Mouse (Mus musculus) heart, postnatal 0 days (tissue): ENCODE results near the gene Gm49392. TPM values are rescaled to one million over a fixed set of nuclear protein-coding genes. Genes with fewer than 3 reads are reported as not detected.

Experiments
- ATAC-seq: fragments of 200-750 bp; cut with Nextera tagmentation; 2 replicates; pipeline ENCODE4 v1.8.0; 2017; ENCODE audit warnings: low read depth, moderate number of reproducible peaks, moderate library complexity; ENCODE audit not compliant: insufficient read depth
- DNase-seq: peaks from one replicate; pipeline ENCODE4 v3.0.0-alpha.2; 2016; ENCODE audit warnings: low spot score
- H3K27ac ChIP-seq: fragments of 300-500 bp; sonication (generic); 2 replicates; pipeline ENCODE4 v1.5.1; 2014; ENCODE audit warnings: low read depth, mild to moderate bottlenecking
- H3K27me3 ChIP-seq: fragments of 300-500 bp; sonication (generic); 2 replicates; pipeline ENCODE4 v1.6.1; 2014; ENCODE audit warnings: low read length, mixed read lengths; ENCODE audit not compliant: control insufficient read depth, insufficient read depth
- H3K36me3 ChIP-seq: fragments of 300-500 bp; sonication (generic); replicated peaks from 2 replicates; pipeline ENCODE4 v1.6.1; 2014; ENCODE audit warnings: low read length, mixed read lengths; ENCODE audit not compliant: control insufficient read depth, insufficient read depth
- H3K4me1 ChIP-seq: fragments of 300-500 bp; sonication (generic); 2 replicates; pipeline ENCODE4 v1.6.1; 2014; ENCODE audit warnings: antibody characterized with exemption; ENCODE audit not compliant: control insufficient read depth, insufficient read depth
- H3K4me2 ChIP-seq: fragments of 300-500 bp; sonication (generic); 2 replicates; pipeline ENCODE4 v1.6.1; 2014; ENCODE audit warnings: low read depth, mild to moderate bottlenecking, low read length, moderate library complexity
- H3K4me3 ChIP-seq: fragments of 300-500 bp; sonication (generic); 2 replicates; pipeline ENCODE4 v1.5.1; 2014; ENCODE audit warnings: low read depth, low read length
- H3K9ac ChIP-seq: fragments of 300-500 bp; sonication (generic); replicated peaks from 2 replicates; pipeline ENCODE4 v1.6.1; 2014; ENCODE audit warnings: low read depth, low read length, mixed read lengths
- H3K9me3 ChIP-seq: fragments of 300-500 bp; sonication (generic); replicated peaks from 2 replicates; pipeline ENCODE4 v1.6.1; 2016; ENCODE audit warnings: low read length; ENCODE audit not compliant: control insufficient read depth
- CTCF ChIP-seq: IDR thresholded peaks from 2 replicates; pipeline ENCODE4 v1.5.1; 2016; ENCODE audit warnings: antibody characterized with exemption, control low read depth, low read depth
- EP300 ChIP-seq: IDR thresholded peaks from 2 replicates; pipeline ENCODE4 v1.6.1; 2016; ENCODE audit warnings: antibody characterized with exemption, low read depth
- WGBS: fragments of 180-500 bp; shearing (Covaris S2); extraction: QIAGEN DNeasy Blood & Tissue Kit; methylation state at CpG from one replicate; pipeline ENCODE4 v1.1.7; 2014; 5-methylcytosine and 5-hydroxymethylcytosine counted together
- polyA plus RNA-seq: library from polyadenylated mRNA; unstranded; fragments of >200 nt; fragmentation: Nextera tagmentation; extraction: Ambion mirVana; gene quantifications from 2 replicates; pipeline ENCODE4 v1.2.1, GENCODE M21; 2015
- total RNA-seq: library from RNA; depleted of rRNA; stranded (reverse); fragments of >200 nt; gene quantifications from 2 replicates; pipeline ENCODE4 v1.2.3, GENCODE M21; 2014; ENCODE audit warnings: low replicate concordance; rRNA removed

Gm49392 gene
- total and polyA plus RNA-seq, 2 experiments from 2014 or later, result 0.64 TPM; not detected in 1

- Histone ChIP-seq H3K9me3 (no peaks in the 10 kb centered on the region), H3K36me3 (no peaks in the 10 kb centered on the region), H3K4me2 (no peak overlapping the region), H3K27me3 (no peaks in the 10 kb centered on the region), H3K4me3 (no peak overlapping the region), H3K9ac (no peak overlapping the region), H3K4me1 (no peaks in the 10 kb centered on the region), H3K27ac (no peak overlapping the region)
- ATAC-seq, result no peak
- DNase-seq, result no peak
- TF ChIP-seq EP300 (no peak), CTCF (no peak)
- WGBS, result 53% methylated on average over 6 of the region's 6 CpGs
Observed at GRCm38 (mm10) chr13:60812768-60813167, 83.9 kb downstream of the Gm49392 start.

GRCm38 (mm10) chr13:60809690-60810089 is 87.0 kb downstream of the Gm49392 start:
- ATAC-seq, result no peak
- 39% methylated on average over 2 of the region's 2 CpGs for WGBS
- H3K27ac ChIP-seq, result no peak overlapping the region
- no peaks in the 10 kb centered on the region for H3K4me1 ChIP-seq
- no peaks in the 10 kb centered on the region for H3K9me3 ChIP-seq
- H3K4me3 ChIP-seq, result no peak overlapping the region
- no peak for TF ChIP-seq CTCF
- TF ChIP-seq EP300, result no peak
- H3K4me2 ChIP-seq, result no peak overlapping the region
- H3K36me3 ChIP-seq, result no peaks in the 10 kb centered on the region
- DNase-seq, result no peak
- H3K9ac ChIP-seq, result no peak overlapping the region
- H3K27me3 ChIP-seq, result no peaks in the 10 kb centered on the region

- Histone ChIP-seq H3K9ac (no peak within 1 kb of the TSS), H3K4me3 (no peak within 1 kb of the TSS), H3K4me1 (no peaks in the 10 kb centered on the region), H3K36me3 (no peaks in the 10 kb centered on the region), H3K4me2 (no peak within 1 kb of the TSS), H3K9me3 (no peaks in the 10 kb centered on the region), H3K27me3 (no peaks in the 10 kb centered on the region), H3K27ac (no peak within 1 kb of the TSS)
- TF ChIP-seq EP300, result no peak
- TF ChIP-seq CTCF, result no peak
- WGBS, result 64% methylated on average over 1 of the region's 1 CpGs
- no peak for ATAC-seq
- no peak for DNase-seq
Observed at GRCm38 (mm10) chr13:60802749-60803148, 93.9 kb downstream of the Gm49392 start, which contains the start of gene Ctsll3. Gene Ctsll3 (minus strand): TSS chr13:60802849.

Other genes with a start within 250 kb of the Gm49392 start
- not detected in 2 replicates for gene BC051665, start 110.5 kb downstream of the Gm49392 start, total RNA-seq
- gene BC051665, start 110.5 kb downstream of the Gm49392 start, polyA plus RNA-seq, result not detected in 2 replicates
- gene Ctsll3, start 94.0 kb downstream of the Gm49392 start, total RNA-seq, result not detected in 2 replicates
- not detected in 2 replicates for gene Ctsll3, start 94.0 kb downstream of the Gm49392 start, polyA plus RNA-seq
- 0.08 TPM in 1 of 2 replicates, not detected in the other for gene 4930486L24Rik, start 32.4 kb downstream of the Gm49392 start, total RNA-seq
- gene 4930486L24Rik, start 32.4 kb downstream of the Gm49392 start, polyA plus RNA-seq, result not detected in 2 replicates
- 1.1 and 3.7 TPM in 2 replicates for gene Ctla2b, start 553 bp upstream of the Gm49392 start, total RNA-seq
- 4.5 and 6.6 TPM in 2 replicates for gene Ctla2b, start 553 bp upstream of the Gm49392 start, polyA plus RNA-seq
- not detected in 2 replicates for gene Tpbpb, start 8.0 kb upstream of the Gm49392 start, total RNA-seq
- not detected in 2 replicates for gene Tpbpb, start 8.0 kb upstream of the Gm49392 start, polyA plus RNA-seq
- not detected in 2 replicates for gene Gm49393, start 38.7 kb upstream of the Gm49392 start, total RNA-seq
- gene Gm49393, start 38.7 kb upstream of the Gm49392 start, polyA plus RNA-seq, result 0.56 TPM in 1 of 2 replicates, not detected in the other
- gene Gm49391, start 39.7 kb upstream of the Gm49392 start, total RNA-seq, result 1.1 and 9.0 TPM in 2 replicates
- gene Gm49391, start 39.7 kb upstream of the Gm49392 start, polyA plus RNA-seq, result 4.1 and 4.6 TPM in 2 replicates
- 12.0 and 32.0 TPM in 2 replicates for gene Ctla2a, start 39.7 kb upstream of the Gm49392 start, total RNA-seq
- 103 and 110 TPM in 2 replicates for gene Ctla2a, start 39.7 kb upstream of the Gm49392 start, polyA plus RNA-seq
- gene Tpbpa, start 45.1 kb upstream of the Gm49392 start, total RNA-seq, result not detected in 2 replicates
- not detected in 2 replicates for gene Tpbpa, start 45.1 kb upstream of the Gm49392 start, polyA plus RNA-seq
- not detected in 2 replicates for gene Ctsj, start 109.1 kb upstream of the Gm49392 start, total RNA-seq
- not detected in 2 replicates for gene Ctsj, start 109.1 kb upstream of the Gm49392 start, polyA plus RNA-seq
- not detected in 2 replicates for gene Ctsq, start 143.7 kb upstream of the Gm49392 start, total RNA-seq
- not detected in 2 replicates for gene Ctsq, start 143.7 kb upstream of the Gm49392 start, polyA plus RNA-seq